Mouse (Mus musculus) spleen, postnatal 36 days (tissue): ENCODE measurements around the gene Mc1r.
A peak's percentile ranks its signal among the peaks of the same experiment; 100 is the strongest.

Experiments
- DNase-seq, 2 experiments: peaks; one replicate each; pipeline ENCODE4 v3.0.0; 2022; ENCODE audit warnings: low spot score in 2 of 2, mixed read lengths in 1 of 2

The Mc1r gene

GRCm38 (mm10) chr8:123406786-123407185, at the start of gene Mc1r:
TSS of gene Mc1r (plus strand) at chr8:123407107.
- DNase-seq, result peak; percentile 37 to 50

- peak; percentile 39 to 41 for DNase-seq
Measured at GRCm38 (mm10) chr8:123361082-123361739, 45.7 kb upstream of the Mc1r start.

DNA sequence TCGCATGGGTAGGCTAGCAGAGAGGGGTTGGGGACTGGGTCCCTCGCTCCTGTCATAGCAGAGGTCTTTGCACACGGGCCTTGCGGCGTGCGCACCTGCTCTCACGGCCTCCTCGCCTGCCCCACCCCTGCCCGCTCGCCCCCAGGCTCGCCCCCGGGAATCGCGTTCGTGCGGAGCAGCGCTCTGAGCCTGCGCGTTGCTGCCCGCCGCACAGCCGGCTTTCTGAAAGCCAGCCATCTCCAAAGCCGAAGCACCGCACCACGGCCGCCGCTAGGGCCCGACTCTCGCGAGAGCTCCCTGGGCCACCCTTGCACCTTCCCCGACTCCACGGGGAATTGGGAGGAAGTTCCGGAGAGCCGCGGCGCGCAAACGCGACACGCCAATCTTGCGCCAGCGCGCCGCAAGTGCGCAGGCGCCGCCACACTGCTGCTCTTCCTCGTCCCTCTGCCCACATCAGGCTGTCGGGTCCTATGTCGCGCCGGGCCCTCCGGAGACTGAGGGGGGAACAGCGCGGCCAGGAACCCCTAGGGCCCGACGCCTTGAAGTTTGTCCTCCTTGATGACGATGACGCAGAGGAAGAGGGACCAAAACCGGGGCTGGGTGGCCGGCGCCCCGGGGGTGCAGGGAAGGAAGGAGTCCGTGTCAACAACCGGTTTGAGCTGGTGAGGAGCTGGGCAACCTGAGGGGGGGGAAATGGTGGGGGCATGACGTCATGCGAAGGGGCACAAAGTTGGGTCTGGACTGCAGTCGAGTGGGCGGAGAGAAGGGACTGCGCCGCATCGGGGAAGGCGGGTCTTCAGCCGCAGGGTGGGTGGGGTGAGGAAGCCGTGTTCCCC, 33.3 kb upstream of the Mc1r start, which contains the start of gene Tcf25:
TSS of gene Tcf25 (plus strand) at position 351 of the 836 bp plus-strand sequence.
- DNase-seq, result peak; percentile 96 to 97

- peak; percentile 89 to 91 for DNase-seq
Measured at GRCm38 (mm10) chr8:123374239-123374578, 32.7 kb upstream of the Mc1r start.

GRCm38 (mm10) chr8:123375701-123376100, 31.2 kb upstream of the Mc1r start:
- no peak for DNase-seq

GRCm38 (mm10) chr8:123376106-123376505, 30.8 kb upstream of the Mc1r start:
- DNase-seq, result no peak

- no peak for DNase-seq
Measured at GRCm38 (mm10) chr8:123381711-123382110, 25.2 kb upstream of the Mc1r start.

DNA sequence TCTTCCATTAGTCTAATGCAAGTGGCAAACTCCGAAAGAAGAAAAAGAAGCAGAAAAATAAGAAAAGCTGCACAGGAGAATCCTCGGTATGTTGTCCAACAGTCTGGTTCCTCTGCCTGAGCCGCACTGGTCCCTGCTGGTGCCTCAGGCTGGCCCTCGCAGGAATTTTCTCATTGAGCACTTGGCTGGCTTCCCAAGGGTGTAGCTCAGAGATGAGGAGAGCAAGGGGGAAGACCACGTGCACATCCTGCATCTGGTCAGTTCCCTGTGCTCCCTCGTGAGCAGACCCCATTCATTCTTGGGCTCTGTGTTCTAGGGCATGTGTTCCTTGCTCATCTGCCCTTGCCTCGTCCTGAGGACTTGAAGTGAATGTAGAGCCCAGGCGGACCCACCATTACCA, 24.4 kb upstream of the Mc1r start:
- no peak for DNase-seq

DNA sequence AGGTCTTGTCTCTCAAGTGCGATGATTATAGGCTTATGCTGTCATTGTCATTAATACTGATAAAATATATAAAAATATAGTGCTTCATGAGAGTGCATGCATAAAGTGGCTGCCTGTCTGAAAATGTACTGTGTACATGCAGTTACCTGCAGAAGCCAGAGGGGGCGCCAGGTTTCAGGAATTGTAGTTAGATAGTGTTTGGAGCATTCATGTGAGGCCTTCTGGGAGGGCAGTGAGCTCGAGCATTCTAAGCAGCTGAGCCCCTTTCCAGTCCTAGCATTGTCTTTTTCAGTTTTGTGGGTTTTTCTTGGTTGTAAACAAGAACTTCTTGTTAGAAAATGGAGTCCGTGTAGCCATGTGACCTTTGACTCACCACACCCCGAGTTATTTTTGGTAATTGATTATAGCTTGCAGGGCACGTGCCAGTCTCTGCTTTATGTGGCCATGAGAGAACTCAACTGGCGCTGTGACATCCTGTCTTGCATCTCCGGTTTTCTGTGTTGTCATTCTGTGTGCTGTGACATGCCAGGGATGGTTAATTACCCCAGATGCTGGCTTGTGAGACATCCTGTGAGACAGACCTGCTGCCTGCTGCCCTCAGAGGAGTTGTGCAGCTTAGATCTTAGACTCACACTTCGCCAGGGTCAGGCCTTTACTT, 21.9 kb upstream of the Mc1r start:
- DNase-seq, result no peak

DNA sequence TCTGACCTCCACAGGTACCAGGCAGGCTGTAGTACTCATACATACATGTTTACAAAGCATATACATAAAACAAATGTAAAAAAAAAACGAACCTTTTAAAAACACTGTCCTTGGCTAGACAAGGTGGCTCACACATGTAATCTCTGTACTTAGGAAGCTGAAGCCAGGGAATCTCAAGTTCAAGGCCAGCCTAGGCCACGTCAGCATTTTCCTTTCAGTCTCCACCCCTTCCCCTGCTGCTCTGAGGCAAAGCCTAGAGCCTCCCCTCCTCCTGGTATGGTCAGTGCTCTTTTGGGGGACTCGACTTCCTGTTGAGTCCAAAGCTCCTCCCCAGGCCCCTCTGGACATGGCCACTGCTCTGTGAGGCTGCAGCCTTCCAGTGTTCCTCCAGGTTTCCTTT, 19.9 kb upstream of the Mc1r start:
- DNase-seq, result no peak

GRCm38 (mm10) chr8:123387801-123388200, 19.1 kb upstream of the Mc1r start:
- no peak for DNase-seq

DNA sequence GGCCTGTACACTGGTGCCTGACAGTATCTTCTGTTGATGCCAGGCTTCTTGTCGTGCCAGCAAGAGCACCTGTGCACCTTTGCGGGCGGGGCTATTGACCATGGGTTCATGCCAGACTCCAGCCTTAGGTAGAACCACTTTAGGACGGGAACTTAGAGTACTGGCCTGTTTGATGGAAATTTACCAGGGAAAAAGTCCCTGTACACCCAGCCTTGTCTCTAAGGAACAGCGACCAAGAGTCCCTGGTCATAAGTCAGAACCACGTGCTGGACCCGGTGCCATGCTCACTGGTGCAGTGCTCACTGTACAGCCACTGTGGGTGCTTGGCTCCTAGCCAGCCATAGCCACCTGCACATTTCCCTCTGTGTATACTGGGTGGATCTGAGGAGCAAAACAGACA, 17.9 kb upstream of the Mc1r start:
- DNase-seq, result no peak

GRCm38 (mm10) chr8:123398308-123398707, 8.6 kb upstream of the Mc1r start:
- no peak for DNase-seq

DNA sequence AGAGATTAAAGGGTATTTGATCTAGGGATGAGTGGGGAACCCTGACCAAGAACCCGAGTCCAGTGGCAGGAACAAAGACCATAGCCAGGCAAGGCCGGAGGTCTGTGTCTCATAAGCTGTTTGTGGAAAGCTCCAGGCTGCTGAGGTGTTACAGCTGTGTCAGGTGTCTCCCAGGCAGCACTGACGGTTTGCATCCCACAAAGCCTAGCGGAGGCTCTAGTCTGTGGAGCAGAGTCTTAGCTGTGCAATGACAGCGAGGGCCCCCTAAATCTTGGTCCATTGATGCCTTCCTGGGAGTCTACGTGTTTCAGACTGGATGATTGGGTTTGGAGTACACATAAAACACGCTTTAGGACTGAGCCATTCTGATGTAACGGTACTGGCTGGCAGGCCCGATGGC, 5.0 kb upstream of the Mc1r start:
- no peak for DNase-seq

GRCm38 (mm10) chr8:123402730-123403326, 4.1 kb upstream of the Mc1r start:
- DNase-seq, result no peak

- no peak for DNase-seq
Measured at GRCm38 (mm10) chr8:123404521-123404920, 2.4 kb upstream of the Mc1r start.

DNA sequence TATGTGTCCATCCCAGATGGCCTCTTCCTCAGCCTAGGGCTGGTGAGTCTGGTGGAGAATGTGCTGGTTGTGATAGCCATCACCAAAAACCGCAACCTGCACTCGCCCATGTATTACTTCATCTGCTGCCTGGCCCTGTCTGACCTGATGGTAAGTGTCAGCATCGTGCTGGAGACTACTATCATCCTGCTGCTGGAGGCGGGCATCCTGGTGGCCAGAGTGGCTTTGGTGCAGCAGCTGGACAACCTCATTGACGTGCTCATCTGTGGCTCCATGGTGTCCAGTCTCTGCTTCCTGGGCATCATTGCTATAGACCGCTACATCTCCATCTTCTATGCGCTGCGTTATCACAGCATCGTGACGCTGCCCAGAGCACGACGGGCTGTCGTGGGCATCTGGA, 705 bp downstream of the Mc1r start:
- no peak for DNase-seq

DNA sequence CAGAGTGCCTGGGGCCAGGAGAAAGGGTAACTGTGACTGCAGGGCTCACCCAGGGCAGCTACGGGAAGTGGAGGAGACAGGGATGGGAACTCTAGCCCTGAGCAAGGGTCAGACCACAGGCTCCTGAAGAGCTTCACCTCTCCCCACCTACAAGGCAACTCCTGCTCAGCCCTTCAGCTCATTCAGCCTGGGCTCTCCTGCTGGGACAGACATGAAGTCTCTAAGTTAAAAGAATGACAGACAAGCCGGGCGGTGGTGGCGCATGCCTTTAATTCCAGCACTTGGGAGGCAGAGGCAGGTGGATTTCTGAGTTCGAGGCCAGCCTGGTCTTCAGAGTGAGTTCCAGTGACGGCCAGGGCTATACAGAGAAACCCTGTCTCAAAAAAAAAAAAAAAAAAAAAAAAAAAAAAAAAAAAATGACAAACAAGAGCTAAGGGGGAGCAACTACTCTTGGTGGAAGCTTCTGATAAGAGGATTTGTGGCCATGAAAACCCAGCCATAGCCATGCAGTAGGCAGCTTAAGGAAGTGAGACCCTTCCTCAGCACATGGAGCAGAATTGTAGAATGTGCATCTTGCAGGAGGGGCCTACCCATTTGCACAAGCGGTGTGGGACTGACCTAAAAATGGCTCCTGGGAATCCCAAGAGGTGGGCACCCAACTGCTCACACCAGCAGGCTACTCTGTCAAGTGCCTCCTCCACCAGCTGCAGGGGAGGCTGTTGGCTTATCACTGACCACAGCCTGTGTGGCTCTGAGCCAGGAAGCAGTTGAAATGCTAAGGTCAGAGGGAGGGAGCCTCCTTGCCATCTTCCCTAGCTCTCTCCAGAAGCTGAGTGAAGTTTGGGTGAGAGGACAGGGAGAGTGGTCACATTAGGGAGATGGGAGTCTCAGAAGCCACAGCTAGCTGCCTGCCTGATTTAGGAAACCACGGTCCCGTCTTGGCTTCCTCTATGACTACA, 2.0 kb downstream of the Mc1r start:
- DNase-seq, result peak; percentile 27 to 44

GRCm38 (mm10) chr8:123410049-123410587, 3.2 kb downstream of the Mc1r start:
- no peak for DNase-seq

DNA sequence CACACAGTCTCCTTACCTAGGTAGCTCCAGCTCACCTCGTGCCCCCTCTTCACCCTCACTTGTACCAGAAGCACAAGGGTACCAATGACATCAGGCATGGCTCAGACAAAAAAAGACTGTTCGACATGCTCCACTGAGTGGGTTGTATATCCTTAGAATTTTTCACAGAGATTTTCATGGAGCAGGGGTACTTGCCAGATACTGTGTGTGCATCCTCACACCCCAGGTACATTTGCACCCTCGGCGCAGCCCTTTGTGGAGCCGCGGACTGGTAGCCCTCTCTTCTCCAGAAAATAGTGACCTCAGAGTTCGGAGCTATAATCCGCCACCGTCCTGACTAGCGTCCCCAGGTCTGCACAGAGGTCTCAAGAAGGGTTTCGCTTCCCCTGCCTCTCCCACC, 3.9 kb downstream of the Mc1r start:
- no peak for DNase-seq

GRCm38 (mm10) chr8:123411246-123411645, 4.3 kb downstream of the Mc1r start, which contains the start of gene Tubb3:
TSS of gene Tubb3 (plus strand) at chr8:123411424.
- DNase-seq, result peak; percentile 34 to 54
